Mouse (Mus musculus): Measurements from ENCODE around the gene Zan.

The Zan gene

GRCm38 (mm10) chr5:137476964-137477363 lies at the start of gene Zan:
Gene Zan (minus strand): TSS chr5:137477064.
- no peak for DNase-seq (ENCODE audit: low read depth, low spot score)

GRCm38 (mm10) chr5:137526192-137526936 lies 49.5 kb upstream of the Zan start:
- DNase-seq (ENCODE audit: low read depth, low spot score), result no peak

GRCm38 (mm10) chr5:137525511-137525910 lies 48.6 kb upstream of the Zan start:
- no peak for DNase-seq (ENCODE audit: low read depth, low spot score)

GRCm38 (mm10) chr5:137524671-137525070 lies 47.8 kb upstream of the Zan start:
- no peak for DNase-seq (ENCODE audit: low read depth, low spot score)

GRCm38 (mm10) chr5:137524251-137524515 lies 47.3 kb upstream of the Zan start:
- no peak for DNase-seq (ENCODE audit: low read depth, low spot score)

GRCm38 (mm10) chr5:137523396-137524250 lies 46.8 kb upstream of the Zan start:
- no peak for DNase-seq (ENCODE audit: low read depth, low spot score)

- DNase-seq (ENCODE audit: low read depth, low spot score), result no peak
Observed at GRCm38 (mm10) chr5:137522711-137523110, 45.8 kb upstream of the Zan start.

- DNase-seq (ENCODE audit: low read depth, low spot score), result no peak
Observed at GRCm38 (mm10) chr5:137521861-137522260, 45.0 kb upstream of the Zan start.

GRCm38 (mm10) chr5:137519691-137520550 lies 43.1 kb upstream of the Zan start:
- DNase-seq (ENCODE audit: low read depth, low spot score), result no peak

GRCm38 (mm10) chr5:137518436-137518835 lies 41.6 kb upstream of the Zan start, which contains the start of gene Gigyf1:
Gene Gigyf1 (plus strand): TSS chr5:137518548.
- DNase-seq (ENCODE audit: low read depth, low spot score), result no peak

GRCm38 (mm10) chr5:137514811-137515210 lies 37.9 kb upstream of the Zan start:
- DNase-seq (ENCODE audit: low read depth, low spot score), result no peak

- DNase-seq (ENCODE audit: low read depth, low spot score), result no peak
Observed at GRCm38 (mm10) chr5:137513951-137514721, 37.3 kb upstream of the Zan start.

GRCm38 (mm10) chr5:137512847-137513794 lies 36.3 kb upstream of the Zan start:
- no peak for DNase-seq (ENCODE audit: low read depth, low spot score)

GRCm38 (mm10) chr5:137511706-137512105 lies 34.8 kb upstream of the Zan start:
- DNase-seq (ENCODE audit: low read depth, low spot score), result no peak

GRCm38 (mm10) chr5:137510573-137511390 lies 33.9 kb upstream of the Zan start:
- DNase-seq (ENCODE audit: low read depth, low spot score), result no peak

- DNase-seq (ENCODE audit: low read depth, low spot score), result no peak
Observed at GRCm38 (mm10) chr5:137510014-137510501, 33.2 kb upstream of the Zan start.

GRCm38 (mm10) chr5:137504041-137504440 lies 27.2 kb upstream of the Zan start:
- DNase-seq (ENCODE audit: low read depth, low spot score), result no peak

- peak; percentile 83 for DNase-seq (ENCODE audit: low read depth, low spot score)
Observed at GRCm38 (mm10) chr5:137502667-137503110, 25.8 kb upstream of the Zan start.
